Comparison of ENCODE assay signal across 9 mouse cellular contexts in the genomic region with DNA sequence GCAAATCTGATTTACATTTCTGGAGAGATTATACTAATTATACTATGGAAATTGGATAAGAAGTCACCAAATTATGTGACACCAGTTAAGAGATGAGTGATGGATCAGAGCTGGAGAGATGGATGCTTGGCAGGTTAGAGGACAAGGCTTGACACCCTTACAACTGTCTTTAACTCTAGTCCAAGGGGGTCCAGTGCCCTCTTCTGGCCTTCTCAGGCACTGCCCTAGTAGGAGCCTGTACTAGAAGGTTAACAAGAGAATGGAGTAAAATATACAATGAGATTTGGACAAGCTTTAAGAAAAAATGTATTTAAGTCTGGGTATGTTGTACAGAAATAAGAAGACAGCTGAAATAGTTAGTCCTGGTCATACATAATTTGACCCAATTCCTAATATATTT. TPM values are rescaled to one million over a fixed set of nuclear protein-coding genes. Genes with fewer than 3 reads are reported as not detected.
DNase-seq lines count a peak whose midpoint lies in the region; ATAC-seq and TF ChIP-seq lines count a peak whose summit lies in the region.
"Had no signal": no experiment of that assay in that cellular context is flagged by ENCODE, and none has a peak within 500 bp of the region (broad histone marks: within the 10 kb centered on the region; RNA-seq: fewer than 3 reads in every experiment).

No protein-coding gene starts in this region.

- no peak for ATAC-seq in forebrain, postnatal 0 days
- no peak for ATAC-seq in forebrain, embryonic 11.5 days (replicated peaks; ENCODE audit: low FRiP score)
- no peak for ATAC-seq in inflammation-experienced regulatory T-cells, adult 6 months

- no peak overlapping the region for H3K27ac ChIP-seq in forebrain, postnatal 0 days (ENCODE audit: low read depth, low read length)
- no peak overlapping the region for H3K27ac ChIP-seq in forebrain, embryonic 11.5 days (ENCODE audit: low read depth, low read length)
- no peak overlapping the region for H3K27ac ChIP-seq in spleen, adult 2 months (ENCODE audit: insufficient read depth, low read length)

- H3K27me3 ChIP-seq in forebrain, postnatal 0 days (ENCODE audit: insufficient read depth, low read length), result no peaks in the 10 kb centered on the region
- H3K27me3 ChIP-seq in forebrain, embryonic 11.5 days (ENCODE audit: control insufficient read depth, insufficient read depth, low read length), result no peaks in the 10 kb centered on the region
- no peaks in the 10 kb centered on the region for H3K27me3 ChIP-seq in spleen, adult 2 months (ENCODE audit: control insufficient read depth, insufficient read depth, low read length)

- peaks cover 5% of the 10 kb centered on the region; the same call in 1 of the 2 replicates for H3K4me1 ChIP-seq in forebrain, postnatal 0 days (ENCODE audit: insufficient read depth)
- no peaks in the 10 kb centered on the region for H3K4me1 ChIP-seq in forebrain, embryonic 11.5 days (replicated peaks; ENCODE audit: control insufficient read depth, insufficient read depth, low read length)
- H3K4me1 ChIP-seq in spleen, adult 2 months (ENCODE audit: control insufficient read depth, insufficient read depth, insufficient read length), result no peaks in the 10 kb centered on the region

- no peak for DNase-seq in forebrain, postnatal 0 days
- DNase-seq in forebrain, embryonic 11.5 days (ENCODE audit: low spot score), result no peak
- peak; percentile 62 for DNase-seq in A20 (ENCODE audit: low read depth, low spot score)
- DNase-seq in adrenal gland, postnatal 36 days, result peak; percentile 56 to 65
- peak; percentile 58 for DNase-seq in kidney, postnatal 14 days
- peak in 1 of 2 experiments; percentile 64 for DNase-seq in spleen, adult 2 months (ENCODE audit: low read depth in 1 of 2, low spot score in 2 of 2)
- no peak for DNase-seq in ovary, adult 18-20 months (ENCODE audit: low spot score)

- no peak overlapping the region for H3K4me2 ChIP-seq in forebrain, postnatal 0 days (ENCODE audit: low read depth)
- H3K4me2 ChIP-seq in forebrain, embryonic 11.5 days (ENCODE audit: low read depth, low read length, severe bottlenecking), result no peak overlapping the region

- TF ChIP-seq POLR2A in spleen, adult 2 months (IDR thresholded peaks at IDR 0.05; ENCODE audit: low read depth, low read length), result no peak

- H3K9me3 ChIP-seq in forebrain, postnatal 0 days (ENCODE audit: low read length), result no peaks in the 10 kb centered on the region
- no peaks in the 10 kb centered on the region; the same call in 1 of the 2 replicates for H3K9me3 ChIP-seq in forebrain, embryonic 11.5 days (ENCODE audit: control insufficient read depth, low read length)

- no peak overlapping the region for H3K4me3 ChIP-seq in forebrain, postnatal 0 days (ENCODE audit: low read depth, low read length)
- no peak overlapping the region for H3K4me3 ChIP-seq in forebrain, embryonic 11.5 days (ENCODE audit: low read depth, low read length)
- no peak overlapping the region for H3K4me3 ChIP-seq in spleen, adult 2 months (ENCODE audit: extremely low read depth, insufficient read depth, insufficient read length)
- H3K4me3 ChIP-seq: myocyte had no signal

- H3K36me3 ChIP-seq in forebrain, postnatal 0 days (ENCODE audit: insufficient read depth), result peaks cover 8% of the 10 kb centered on the region; the same call in 1 of the 2 replicates
- no peaks in the 10 kb centered on the region for H3K36me3 ChIP-seq in forebrain, embryonic 11.5 days (ENCODE audit: control insufficient read depth, insufficient read depth, low read length)
- H3K36me3 ChIP-seq in spleen, adult 2 months (ENCODE audit: control insufficient read depth, insufficient read depth, low read length), result peaks cover 2% of the 10 kb centered on the region; the same call in 1 of the 2 replicates

- H3K9ac ChIP-seq in forebrain, postnatal 0 days, result no peak overlapping the region
- no peak overlapping the region for H3K9ac ChIP-seq in forebrain, embryonic 11.5 days (ENCODE audit: low read length)

- TF ChIP-seq CTCF in forebrain, postnatal 0 days (IDR thresholded peaks at IDR 0.05; ENCODE audit: low read depth), result peak; percentile 50
- peak; percentile 26; the same call in 1 of the 2 replicates for TF ChIP-seq CTCF in spleen, adult 2 months (IDR thresholded peaks at IDR 0.05; ENCODE audit: extremely low read depth, insufficient read depth, insufficient read length, insufficient replicate concordance)

RNA-seq across cellular contexts. Expression of a gene that starts 3.4 kb away (rescaled TPM):
- total RNA-seq in forebrain, postnatal 0 days (2014; rRNA removed), result 50.6 and 81.7 TPM in 2 replicates
- polyA plus RNA-seq in forebrain, postnatal 0 days (2015; fragmentation: Nextera tagmentation; extraction: Ambion mirVana), result 59.0 and 63.9 TPM in 2 replicates
- 120 and 138 TPM in 2 replicates for polyA plus RNA-seq in forebrain, embryonic 11.5 days (2014; fragmentation: Nextera tagmentation; extraction: Ambion mirVana)
- total RNA-seq in adrenal gland, postnatal 36 days (2021), result 10 to 100 TPM; 97.2 to 98.8 TPM
- 9.5 and 10.6 TPM in 2 replicates for polyA plus RNA-seq in spleen, adult 2 months (2012; rRNA removed)
- 100 to 1,000 TPM in 1 of 3 experiments, 10 to 100 TPM in 2; 70.6 to 107 (median 81.6) TPM for polyA plus RNA-seq in inflammation-experienced regulatory T-cells, adult 6 months (2017; shearing (Covaris generic))

RNA-seq across cellular contexts. Expression of a gene that starts 3.5 kb away (rescaled TPM):
- 54.8 and 55.5 TPM in 2 replicates for total RNA-seq in forebrain, postnatal 0 days (2014; rRNA removed)
- polyA plus RNA-seq in forebrain, postnatal 0 days (2015; fragmentation: Nextera tagmentation; extraction: Ambion mirVana), result 66.7 and 71.5 TPM in 2 replicates
- 138 and 140 TPM in 2 replicates for polyA plus RNA-seq in forebrain, embryonic 11.5 days (2014; fragmentation: Nextera tagmentation; extraction: Ambion mirVana)
- 100 to 1,000 TPM; 114 to 134 TPM for total RNA-seq in adrenal gland, postnatal 36 days (2021)
- 7.7 and 11.0 TPM in 2 replicates for polyA plus RNA-seq in spleen, adult 2 months (2012; rRNA removed)
- polyA plus RNA-seq in inflammation-experienced regulatory T-cells, adult 6 months (2017; shearing (Covaris generic)), result 100 to 1,000 TPM in 2 of 3 experiments, 10 to 100 TPM in 1; 84.7 to 128 (median 118) TPM

Comparison
In these comparisons a context has a peak if more than half of its experiments do, and no peak if none do; other contexts are left out.
1. DNase-seq: peak in A20 (single experiment), adrenal gland, postnatal 36 days (2 of 2) and kidney, postnatal 14 days (single experiment); none in forebrain, postnatal 0 days (single experiment), forebrain, embryonic 11.5 days (single experiment) and ovary, adult 18-20 months (single experiment).